Mouse (Mus musculus) kidney, postnatal 10 days (tissue): ENCODE data around the gene Dennd1b.

Experiments used
- DNase-seq: peaks from one replicate; pipeline ENCODE4 v3.0.0; 2021; ENCODE audit warnings: mixed read lengths

Gene Dennd1b

GRCm38 (mm10) chr1:138963868-138964458, 728 bp downstream of the Dennd1b start:
- DNase-seq, result peak; percentile 58

- no peak for DNase-seq
Observed at GRCm38 (mm10) chr1:138965069-138965468, 1.8 kb downstream of the Dennd1b start.

GRCm38 (mm10) chr1:138965511-138965910, 2.3 kb downstream of the Dennd1b start:
- no peak for DNase-seq

GRCm38 (mm10) chr1:138967450-138967849, 4.2 kb downstream of the Dennd1b start:
- no peak for DNase-seq

GRCm38 (mm10) chr1:138970053-138970452, 6.8 kb downstream of the Dennd1b start:
- no peak for DNase-seq

GRCm38 (mm10) chr1:138973541-138974224, 10.4 kb downstream of the Dennd1b start:
- no peak for DNase-seq

GRCm38 (mm10) chr1:138974836-138975235, 11.6 kb downstream of the Dennd1b start:
- DNase-seq, result no peak

GRCm38 (mm10) chr1:138975945-138976344, 12.7 kb downstream of the Dennd1b start:
- DNase-seq, result no peak

GRCm38 (mm10) chr1:138982203-138982602, 19.0 kb downstream of the Dennd1b start:
- DNase-seq, result no peak

GRCm38 (mm10) chr1:138982611-138983010, 19.4 kb downstream of the Dennd1b start:
- DNase-seq, result no peak

GRCm38 (mm10) chr1:138983064-138983463, 19.8 kb downstream of the Dennd1b start:
- DNase-seq, result no peak

- no peak for DNase-seq
Observed at GRCm38 (mm10) chr1:138983465-138983864, 20.2 kb downstream of the Dennd1b start.

GRCm38 (mm10) chr1:138984161-138984560, 20.9 kb downstream of the Dennd1b start:
- no peak for DNase-seq

- no peak for DNase-seq
Observed at GRCm38 (mm10) chr1:138992384-138993138, 29.3 kb downstream of the Dennd1b start.

- no peak for DNase-seq
Observed at GRCm38 (mm10) chr1:138995621-138996380, 32.6 kb downstream of the Dennd1b start.

- DNase-seq, result no peak
Observed at GRCm38 (mm10) chr1:138996663-138997062, 33.4 kb downstream of the Dennd1b start.

- no peak for DNase-seq
Observed at GRCm38 (mm10) chr1:139000675-139001379, 37.6 kb downstream of the Dennd1b start.

- no peak for DNase-seq
Observed at GRCm38 (mm10) chr1:139003503-139003902, 40.3 kb downstream of the Dennd1b start.

- no peak for DNase-seq
Observed at GRCm38 (mm10) chr1:139006000-139006399, 42.8 kb downstream of the Dennd1b start.

GRCm38 (mm10) chr1:139007475-139007874, 44.2 kb downstream of the Dennd1b start:
- DNase-seq, result no peak

GRCm38 (mm10) chr1:139015118-139015788, 52.0 kb downstream of the Dennd1b start:
- DNase-seq, result no peak

- no peak for DNase-seq
Observed at GRCm38 (mm10) chr1:139021298-139021697, 58.1 kb downstream of the Dennd1b start.
